Mouse (Mus musculus): ENCODE data around the gene Abcb4. TPM values are rescaled to one million over a fixed set of nuclear protein-coding genes. Genes with fewer than 3 reads are reported as not detected.

The Abcb4 gene
- polyA plus RNA-seq, 1 experiment, result 0.89 TPM

GRCm38 (mm10) chr5:8894641-8895490 is 1.3 kb downstream of the Abcb4 start:
- peaks cover 7% of the 10 kb centered on the region for H3K4me1 ChIP-seq (ENCODE audit: control insufficient read depth, insufficient read depth, low read length)
- H3K27me3 ChIP-seq (ENCODE audit: control insufficient read depth, insufficient read depth, low read length), result no peaks in the 10 kb centered on the region
- no peak for TF ChIP-seq CTCF (IDR thresholded peaks at IDR 0.05; ENCODE audit: control insufficient read depth, insufficient read depth, insufficient replicate concordance, low read depth, low read length)
- TF ChIP-seq POLR2A (IDR thresholded peaks at IDR 0.05; ENCODE audit: control insufficient read depth, low read depth, low read length), result no peak
- no peak overlapping the region for H3K27ac ChIP-seq (ENCODE audit: control insufficient read depth, insufficient read depth, low read depth, low read length)
- H3K36me3 ChIP-seq (ENCODE audit: control insufficient read depth, insufficient read depth, low read length), result no peaks in the 10 kb centered on the region
- H3K4me3 ChIP-seq (ENCODE audit: control insufficient read depth, low read depth, low read length), result no peak overlapping the region

- no peaks in the 10 kb centered on the region for H3K27me3 ChIP-seq (ENCODE audit: control insufficient read depth, insufficient read depth, low read length)
- H3K36me3 ChIP-seq (ENCODE audit: control insufficient read depth, insufficient read depth, low read length), result no peaks in the 10 kb centered on the region
- TF ChIP-seq CTCF (IDR thresholded peaks at IDR 0.05; ENCODE audit: control insufficient read depth, insufficient read depth, insufficient replicate concordance, low read depth, low read length) (no peak), POLR2A (IDR thresholded peaks at IDR 0.05; ENCODE audit: control insufficient read depth, low read depth, low read length) (no peak)
- no peak overlapping the region for H3K27ac ChIP-seq (ENCODE audit: control insufficient read depth, insufficient read depth, low read depth, low read length)
- no peak overlapping the region for H3K4me3 ChIP-seq (ENCODE audit: control insufficient read depth, low read depth, low read length)
- peaks cover 7% of the 10 kb centered on the region for H3K4me1 ChIP-seq (ENCODE audit: control insufficient read depth, insufficient read depth, low read length)
These were observed 2.7 kb downstream of the Abcb4 start for GRCm38 (mm10) chr5:8896198-8896597.

GRCm38 (mm10) chr5:8898246-8898645 is 4.7 kb downstream of the Abcb4 start:
- Histone ChIP-seq H3K4me1 (ENCODE audit: control insufficient read depth, insufficient read depth, low read length) (peaks cover 6% of the 10 kb centered on the region), H3K27ac (ENCODE audit: control insufficient read depth, insufficient read depth, low read depth, low read length) (no peak overlapping the region), H3K36me3 (ENCODE audit: control insufficient read depth, insufficient read depth, low read length) (no peaks in the 10 kb centered on the region), H3K4me3 (ENCODE audit: control insufficient read depth, low read depth, low read length) (no peak overlapping the region), H3K27me3 (ENCODE audit: control insufficient read depth, insufficient read depth, low read length) (no peaks in the 10 kb centered on the region)
- TF ChIP-seq CTCF (IDR thresholded peaks at IDR 0.05; ENCODE audit: control insufficient read depth, insufficient read depth, insufficient replicate concordance, low read depth, low read length) (no peak), POLR2A (IDR thresholded peaks at IDR 0.05; ENCODE audit: control insufficient read depth, low read depth, low read length) (no peak)

GRCm38 (mm10) chr5:8901001-8901400 is 7.5 kb downstream of the Abcb4 start:
- Histone ChIP-seq H3K27me3 (ENCODE audit: control insufficient read depth, insufficient read depth, low read length) (no peaks in the 10 kb centered on the region), H3K4me3 (ENCODE audit: control insufficient read depth, low read depth, low read length) (no peak overlapping the region), H3K27ac (ENCODE audit: control insufficient read depth, insufficient read depth, low read depth, low read length) (no peak overlapping the region), H3K36me3 (ENCODE audit: control insufficient read depth, insufficient read depth, low read length) (no peaks in the 10 kb centered on the region), H3K4me1 (ENCODE audit: control insufficient read depth, insufficient read depth, low read length) (no peaks in the 10 kb centered on the region)
- TF ChIP-seq CTCF (IDR thresholded peaks at IDR 0.05; ENCODE audit: control insufficient read depth, insufficient read depth, insufficient replicate concordance, low read depth, low read length) (no peak), POLR2A (IDR thresholded peaks at IDR 0.05; ENCODE audit: control insufficient read depth, low read depth, low read length) (no peak)

- H3K36me3 ChIP-seq (ENCODE audit: control insufficient read depth, insufficient read depth, low read length), result no peaks in the 10 kb centered on the region
- no peak overlapping the region for H3K4me3 ChIP-seq (ENCODE audit: control insufficient read depth, low read depth, low read length)
- H3K27ac ChIP-seq (ENCODE audit: control insufficient read depth, insufficient read depth, low read depth, low read length), result no peak overlapping the region
These were observed 8.8 kb downstream of the Abcb4 start for GRCm38 (mm10) chr5:8902141-8902817.

GRCm38 (mm10) chr5:8904539-8904938 is 11.0 kb downstream of the Abcb4 start:
- TF ChIP-seq CTCF (IDR thresholded peaks at IDR 0.05; ENCODE audit: control insufficient read depth, insufficient read depth, insufficient replicate concordance, low read depth, low read length), result no peak
- no peak for TF ChIP-seq POLR2A (IDR thresholded peaks at IDR 0.05; ENCODE audit: control insufficient read depth, low read depth, low read length)
- no peaks in the 10 kb centered on the region for H3K36me3 ChIP-seq (ENCODE audit: control insufficient read depth, insufficient read depth, low read length)
- H3K27me3 ChIP-seq (ENCODE audit: control insufficient read depth, insufficient read depth, low read length), result no peaks in the 10 kb centered on the region
- H3K27ac ChIP-seq (ENCODE audit: control insufficient read depth, insufficient read depth, low read depth, low read length), result no peak overlapping the region
- no peak overlapping the region for H3K4me3 ChIP-seq (ENCODE audit: control insufficient read depth, low read depth, low read length)
- no peaks in the 10 kb centered on the region for H3K4me1 ChIP-seq (ENCODE audit: control insufficient read depth, insufficient read depth, low read length)

More at GRCm38 (mm10) chr5:8902141-8902817, 8.8 kb downstream of the Abcb4 start:
- no peaks in the 10 kb centered on the region for H3K4me1 ChIP-seq (ENCODE audit: control insufficient read depth, insufficient read depth, low read length)
- TF ChIP-seq POLR2A (IDR thresholded peaks at IDR 0.05; ENCODE audit: control insufficient read depth, low read depth, low read length) (no peak), CTCF (IDR thresholded peaks at IDR 0.05; ENCODE audit: control insufficient read depth, insufficient read depth, insufficient replicate concordance, low read depth, low read length) (no peak)
- H3K27me3 ChIP-seq (ENCODE audit: control insufficient read depth, insufficient read depth, low read length), result no peaks in the 10 kb centered on the region

GRCm38 (mm10) chr5:8911567-8912198 is 18.2 kb downstream of the Abcb4 start:
- Histone ChIP-seq H3K4me1 (ENCODE audit: control insufficient read depth, insufficient read depth, low read length) (peaks cover 2% of the 10 kb centered on the region; the same call in 1 of the 2 replicates), H3K36me3 (ENCODE audit: control insufficient read depth, insufficient read depth, low read length) (no peaks in the 10 kb centered on the region), H3K27ac (ENCODE audit: control insufficient read depth, insufficient read depth, low read depth, low read length) (no peak overlapping the region), H3K4me3 (ENCODE audit: control insufficient read depth, low read depth, low read length) (no peak overlapping the region), H3K27me3 (ENCODE audit: control insufficient read depth, insufficient read depth, low read length) (no peaks in the 10 kb centered on the region)
- TF ChIP-seq POLR2A (IDR thresholded peaks at IDR 0.05; ENCODE audit: control insufficient read depth, low read depth, low read length) (no peak), CTCF (IDR thresholded peaks at IDR 0.05; ENCODE audit: control insufficient read depth, insufficient read depth, insufficient replicate concordance, low read depth, low read length) (no peak)

Measured in testis, adult 2 months (tissue).